Mouse (Mus musculus) myocyte (in vitro differentiated cells): Measurements from ENCODE around the gene Ank3.

Experiments
- CEBPB ChIP-seq: IDR thresholded peaks from 2 replicates; pipeline ENCODE4 v1.6.1; 2011; ENCODE audit warnings: mild to moderate bottlenecking, moderate library complexity; ENCODE audit not compliant: poor library complexity, insufficient read depth, severe bottlenecking
- MAX ChIP-seq: IDR thresholded peaks from one replicate; pipeline ENCODE4 v1.6.1; 2011; ENCODE audit warnings: low read depth, mild to moderate bottlenecking, control low read depth
- POLR2A ChIP-seq: IDR thresholded peaks from one replicate; pipeline ENCODE4 v1.6.1; 2011; ENCODE audit warnings: low read depth, mild to moderate bottlenecking, control low read depth, moderate library complexity; ENCODE audit not compliant: insufficient read length
- POLR2AphosphoS2 ChIP-seq: IDR thresholded peaks from one replicate; pipeline ENCODE4 v1.6.1; 2011; ENCODE audit warnings: low read depth, control low read depth; ENCODE audit not compliant: insufficient read length
- TCF12 ChIP-seq: IDR thresholded peaks from one replicate; pipeline ENCODE4 v1.6.1; 2011; ENCODE audit warnings: mild to moderate bottlenecking, control low read depth; ENCODE audit not compliant: poor library complexity, insufficient read depth, severe bottlenecking
- USF1 ChIP-seq: IDR thresholded peaks from one replicate; pipeline ENCODE4 v1.6.1; 2011; ENCODE audit warnings: low read depth, mild to moderate bottlenecking, control low read depth, moderate library complexity

DNA sequence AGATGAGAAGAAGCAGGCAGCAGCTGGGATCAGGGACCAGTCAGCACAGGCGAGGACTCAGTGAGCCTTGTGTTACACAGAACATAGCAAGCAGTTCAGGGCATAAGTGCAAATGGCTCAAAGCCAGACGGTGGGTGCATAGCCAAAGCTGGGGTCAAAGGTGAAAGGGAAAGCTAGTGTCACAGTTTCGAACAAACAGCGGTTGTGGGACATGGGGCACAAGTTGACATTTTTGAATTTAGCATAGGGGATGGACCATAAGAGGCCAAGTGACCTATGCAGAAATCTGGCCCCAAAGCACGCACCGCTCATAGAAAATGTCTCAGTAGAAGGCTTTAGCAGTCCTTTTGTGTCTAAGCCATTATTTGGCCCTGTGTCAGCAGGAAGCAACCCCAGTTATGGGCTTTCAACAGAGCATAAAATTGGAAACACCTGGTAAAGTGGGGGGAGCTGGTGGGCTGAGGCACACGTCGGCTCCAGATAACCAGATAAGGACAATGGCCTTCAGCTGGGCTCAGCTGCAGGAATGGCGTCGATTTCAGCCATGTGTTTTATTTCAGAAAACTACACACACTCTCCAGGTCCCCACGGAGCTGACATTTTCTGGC, 185.4 kb downstream of the Ank3 start:
- no peak for TF ChIP-seq POLR2AphosphoS2
- TF ChIP-seq USF1 = no peak
- no peak for TF ChIP-seq POLR2A
- TF ChIP-seq MAX = no peak
- no peak for TF ChIP-seq TCF12
- no peak for TF ChIP-seq CEBPB
